Mouse (Mus musculus) Patski (cell line): Measurements from ENCODE around the gene Wdr53. TPM values are rescaled to one million over a fixed set of nuclear protein-coding genes. Genes with fewer than 3 reads are reported as not detected.
"Not testable (repeated sequence)": the region's sequence is repeated elsewhere in the genome, so short reads cannot be mapped to it uniquely, and the experiment has no call there.

Experiments
- ATAC-seq: fragments of 100-300 bp; one replicate; pipeline ENCODE4 v1.8.0; 2021
- CTCF ChIA-PET: fragments of 350-600 bp; sonication (Branson Sonifier 250); formaldehyde crosslinking; loops from one replicate; lab custom pipeline; 2022; ENCODE audit warnings: inconsistent platforms; lab: Charles Lee
- POLR2A ChIA-PET: fragments of 350-600 bp; sonication (Branson Sonifier 250); formaldehyde crosslinking; loops from one replicate; lab custom pipeline; 2022; ENCODE audit warnings: antibody characterized with exemption, inconsistent platforms; lab: Charles Lee
- DNase-seq: peaks from one replicate; pipeline ENCODE4 v3.0.0-alpha.2; 2011; ENCODE audit warnings: low read depth, low spot score
- H3K27me3 ChIP-seq: fragments of 371-371 bp; one replicate; pipeline ENCODE4 v1.5.1; 2021
- CTCF ChIP-seq: fragments of 100-300 bp; IDR thresholded peaks from one replicate; pipeline ENCODE4 v1.5.1; 2021
- in situ Hi-C: fragments of 300-500 bp; cut with MboI; formaldehyde crosslinking; loops from 3 replicates; pipeline ENCODE4 v1.11.1; 2018; ENCODE audit warnings: low pct_unique_long_range_greater_than_20kb, mixed read lengths
- polyA plus RNA-seq: library from polyadenylated mRNA; unstranded; gene quantifications from one replicate; pipeline ENCODE4 v1.2.3, GENCODE M21; 2021

Wdr53 gene
- polyA plus RNA-seq, 1 experiment from 2014 or later = 15.6 TPM

DNA sequence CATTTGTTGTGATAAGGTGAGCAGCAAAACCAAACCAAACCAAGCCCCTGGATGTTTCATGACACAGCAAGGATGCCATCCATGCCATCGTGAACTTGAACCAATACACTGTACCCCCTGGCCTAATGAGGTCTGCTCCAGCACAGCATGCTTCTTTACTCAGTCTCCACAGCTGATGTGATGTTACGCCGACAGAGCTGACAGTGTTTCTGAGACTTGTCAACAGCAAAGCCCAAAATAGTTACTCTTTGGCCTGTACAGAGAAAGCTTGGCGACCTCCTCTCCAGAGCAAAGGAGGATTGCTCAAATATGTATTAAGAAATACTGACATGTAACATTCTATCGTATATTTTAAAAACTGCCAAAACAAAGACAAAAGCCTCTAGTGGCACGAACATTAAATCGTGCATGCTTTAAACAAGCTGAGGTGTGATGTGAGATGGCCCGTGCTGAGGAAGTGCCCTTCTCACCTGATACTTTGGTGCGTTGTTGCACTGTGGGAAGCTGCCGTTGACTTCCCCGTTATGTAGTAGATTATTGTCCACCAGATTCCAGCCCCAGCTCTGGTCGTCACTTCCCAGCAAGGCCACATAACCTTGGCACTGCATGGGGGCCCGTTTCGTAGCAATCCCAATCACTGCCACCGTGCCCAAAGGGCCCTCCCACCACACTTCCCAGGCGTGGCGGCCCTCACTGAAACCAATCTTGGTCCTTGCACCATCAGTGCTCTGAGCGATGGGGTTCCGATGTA is 8.9 kb upstream of the Wdr53 start:
- no peak for TF ChIP-seq CTCF
- POLR2A ChIA-PET = no interaction called here
- DNase-seq (no peak), ATAC-seq (no peak)
- H3K27me3 ChIP-seq = no peaks in the 10 kb centered on the region
- in situ Hi-C loops = no loop called here
- CTCF ChIA-PET = no interaction called here

DNA sequence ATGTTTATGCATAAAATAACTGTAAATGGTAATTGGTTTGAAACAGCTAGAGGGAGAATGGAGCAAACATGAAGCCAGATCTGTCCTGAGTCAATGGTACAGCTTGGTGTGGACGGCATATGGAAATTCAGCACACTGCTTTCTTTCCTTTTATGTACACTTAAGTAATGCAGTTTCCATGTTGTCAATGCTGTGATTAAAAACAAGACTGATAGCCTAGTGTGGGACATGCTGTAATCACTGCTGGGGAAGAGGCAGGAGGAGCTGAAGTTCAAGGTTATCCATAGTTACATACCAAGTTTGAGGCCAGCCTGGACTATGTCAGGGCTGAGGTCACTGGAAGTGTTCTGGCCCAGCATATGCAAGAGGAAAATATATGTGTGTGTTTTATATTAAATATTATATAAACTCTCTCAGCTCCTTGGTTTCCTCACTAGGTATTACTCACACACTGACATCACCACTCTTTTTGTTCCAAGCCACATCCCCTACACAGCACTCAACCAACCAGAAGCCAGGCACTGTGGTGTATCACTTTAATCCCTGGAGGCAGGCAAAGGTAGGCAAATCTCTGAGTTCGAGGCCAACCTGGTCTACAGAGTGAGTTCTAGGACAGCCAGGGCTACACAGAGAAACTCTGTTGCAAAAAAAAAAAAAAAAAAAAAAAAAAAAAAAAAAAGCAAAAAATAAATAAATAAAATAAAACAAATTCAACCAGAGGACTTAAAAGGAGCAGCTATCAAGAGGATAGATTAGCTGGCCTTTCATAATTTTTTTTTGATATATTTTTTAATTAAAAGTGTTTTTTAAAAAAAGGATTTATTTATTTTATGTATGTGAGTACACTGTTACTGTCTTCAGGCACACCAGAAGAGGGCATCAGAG is 7.4 kb upstream of the Wdr53 start:
- DNase-seq (no peak), ATAC-seq (no peak)
- H3K27me3 ChIP-seq = no peaks in the 10 kb centered on the region
- no peak for TF ChIP-seq CTCF
- POLR2A ChIA-PET = interaction anchor here (0.5 kb wide), 1 partner anchor 21 kb away, joined by 3 read pairs; no protein-coding TSS in a partner anchor
- CTCF ChIA-PET = interaction anchor here (0.7 kb wide), 1 partner anchor 19 kb away, joined by 3 read pairs; no protein-coding TSS in a partner anchor
- in situ Hi-C loops = no loop called here

DNA sequence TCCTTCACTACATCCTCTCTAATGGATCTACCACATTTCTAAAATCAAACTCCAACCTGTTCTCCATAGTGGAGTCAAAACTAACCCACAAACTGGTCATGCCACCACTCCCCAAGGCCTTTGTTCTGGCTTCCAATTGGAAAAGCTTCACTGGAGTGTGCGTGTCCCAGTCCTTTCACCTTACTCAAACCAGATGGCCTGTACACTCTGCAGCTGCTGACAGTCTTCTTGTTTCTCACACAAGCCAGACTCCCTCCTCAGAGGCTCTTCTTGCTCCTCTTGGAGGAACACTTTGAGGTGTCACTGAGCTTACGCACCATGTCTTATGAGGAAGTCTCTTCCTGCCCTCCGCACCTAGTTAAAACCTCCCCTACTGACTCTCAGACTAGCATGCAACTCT is 3.1 kb upstream of the Wdr53 start:
- no peak for ATAC-seq
- H3K27me3 ChIP-seq = no peaks in the 10 kb centered on the region
- DNase-seq = no peak
- no peak for TF ChIP-seq CTCF
- POLR2A ChIA-PET = no interaction called here
- in situ Hi-C loops = no loop called here
- CTCF ChIA-PET = interaction anchor here (1.1 to 2.0 kb wide), 4 partner anchors 12 to 71 kb away, joined by 3 to 6 read pairs (median 3); no protein-coding TSS in a partner anchor

DNA sequence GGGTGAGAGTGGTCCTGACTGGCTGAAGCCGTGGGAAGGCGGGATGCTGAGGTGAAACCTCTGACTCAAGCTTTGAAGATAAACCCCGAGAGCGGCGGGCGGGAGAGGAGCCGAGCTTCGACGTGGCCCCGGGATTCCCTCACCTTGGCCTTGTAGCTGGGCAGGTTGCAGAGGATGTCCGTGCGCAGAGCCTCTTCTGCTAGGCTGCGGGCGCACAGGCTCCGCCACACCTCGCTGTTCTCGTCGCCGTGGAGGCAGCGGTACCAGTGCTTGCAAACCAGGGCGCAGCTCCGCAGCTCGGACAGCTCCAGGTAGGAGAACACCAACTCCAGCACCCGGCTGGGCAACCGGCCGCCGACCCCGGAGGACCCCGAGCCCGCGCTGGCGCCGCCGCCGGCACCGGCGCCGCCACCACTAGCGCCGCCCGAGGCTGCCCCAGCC is 656 bp upstream of the Wdr53 start:
- H3K27me3 ChIP-seq = no peaks in the 10 kb centered on the region
- no peak for TF ChIP-seq CTCF
- DNase-seq (no peak), ATAC-seq (peak; percentile 45)
- in situ Hi-C loops = no loop called here
- POLR2A ChIA-PET = interaction anchor here (0.6 kb wide), 1 partner anchor 1382 kb away, joined by 3 read pairs; no protein-coding TSS in a partner anchor
- CTCF ChIA-PET = interaction anchor here (1.1 kb wide), 1 partner anchor 14 kb away, joined by 3 read pairs; no protein-coding TSS in a partner anchor

DNA sequence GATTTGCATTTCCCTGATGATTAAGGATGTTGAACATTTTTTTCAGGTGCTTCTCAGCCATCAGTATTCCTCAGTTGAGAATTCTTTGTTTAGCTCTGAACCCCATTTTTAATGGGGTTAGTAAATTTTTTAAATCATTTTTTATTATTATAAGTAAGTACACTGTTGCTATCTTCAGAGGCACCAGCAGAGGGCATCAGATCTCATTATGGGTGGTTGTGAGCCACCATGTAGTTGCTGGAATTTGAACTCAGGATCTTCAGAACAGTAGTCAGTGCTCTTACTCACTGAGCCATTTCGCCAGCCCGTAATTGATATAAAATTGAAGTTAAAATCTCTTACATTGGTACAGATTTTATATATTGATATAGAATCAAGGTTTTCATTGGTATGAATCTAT is 17.2 kb downstream of the Wdr53 start:
- TF ChIP-seq CTCF = peak; percentile 82
- CTCF ChIA-PET = interaction anchor here (1.0 to 1.3 kb wide), 3 partner anchors 9 to 237 kb away, joined by 3 to 4 read pairs (median 3); no protein-coding TSS in a partner anchor
- POLR2A ChIA-PET, DNase-seq, ATAC-seq, H3K27me3 ChIP-seq: not testable (repeated sequence)
- in situ Hi-C loops = loop anchor here (25.0 kb wide), 1 partner anchor 198 kb away; no protein-coding TSS in a partner anchor

DNA sequence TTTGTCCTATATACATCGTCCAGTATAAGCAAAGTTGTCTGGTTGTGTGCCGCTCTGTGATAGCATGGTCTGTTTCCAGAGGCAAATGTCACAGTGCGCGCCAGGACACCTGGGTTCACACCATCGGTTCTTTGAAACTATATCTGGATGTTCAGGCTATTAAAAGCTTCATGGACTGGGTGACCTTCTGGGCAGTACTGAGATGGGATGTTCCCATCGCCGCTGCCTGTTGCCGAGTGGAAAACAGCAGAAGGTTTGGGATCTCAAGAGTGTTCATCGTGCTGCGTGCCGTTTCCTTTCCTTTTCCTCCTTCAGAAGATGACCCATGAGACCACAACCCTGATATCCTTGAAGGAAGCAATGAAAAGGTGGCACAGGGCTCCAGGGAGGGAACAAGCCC is 24.3 kb downstream of the Wdr53 start, which contains the start of gene Smco1:
Gene Smco1, plus strand, starts transcription at position 178 of the 400 bp plus-strand sequence.
- ChIA-PET CTCF (interaction anchor here (2.9 kb wide), 1 partner anchor 9 kb away, joined by 10 read pairs; no protein-coding TSS in a partner anchor), POLR2A (no interaction called here)
- DNase-seq = no peak
- peaks cover 3% of the 10 kb centered on the region for H3K27me3 ChIP-seq
- TF ChIP-seq CTCF = no peak
- in situ Hi-C loops = loop anchor here (25.0 kb wide), 1 partner anchor 191 kb away; no protein-coding TSS in a partner anchor
- no peak for ATAC-seq

DNA sequence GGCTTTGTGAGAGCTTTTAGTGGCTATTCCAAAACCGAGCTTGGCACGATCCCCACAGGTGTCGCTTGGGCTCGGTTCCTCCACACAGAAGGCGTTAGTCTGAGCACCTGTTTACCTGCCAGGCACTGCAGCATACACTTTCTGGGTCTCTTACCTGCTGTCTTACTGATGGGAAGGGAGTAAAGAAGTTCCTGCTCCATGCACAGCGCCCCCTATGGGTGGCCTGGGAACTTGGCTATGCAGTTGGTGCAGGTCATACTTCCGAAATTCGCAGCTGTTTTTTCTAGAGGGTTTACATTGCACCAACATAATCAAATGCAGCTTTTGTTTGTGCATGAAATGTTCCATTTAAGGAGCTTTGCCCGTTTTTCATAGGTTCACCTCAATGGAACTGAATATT is 26.3 kb downstream of the Wdr53 start:
- in situ Hi-C loops = loop anchor here (25.0 kb wide), 1 partner anchor 189 kb away; no protein-coding TSS in a partner anchor
- ChIA-PET POLR2A (no interaction called here), CTCF (interaction anchor here (1.1 to 2.9 kb wide), 3 partner anchors 8 to 11 kb away, joined by 3 to 10 read pairs (median 6); no protein-coding TSS in a partner anchor)
- peak; percentile 60 for TF ChIP-seq CTCF
- DNase-seq (no peak), ATAC-seq (no peak)
- no peaks in the 10 kb centered on the region for H3K27me3 ChIP-seq

DNA sequence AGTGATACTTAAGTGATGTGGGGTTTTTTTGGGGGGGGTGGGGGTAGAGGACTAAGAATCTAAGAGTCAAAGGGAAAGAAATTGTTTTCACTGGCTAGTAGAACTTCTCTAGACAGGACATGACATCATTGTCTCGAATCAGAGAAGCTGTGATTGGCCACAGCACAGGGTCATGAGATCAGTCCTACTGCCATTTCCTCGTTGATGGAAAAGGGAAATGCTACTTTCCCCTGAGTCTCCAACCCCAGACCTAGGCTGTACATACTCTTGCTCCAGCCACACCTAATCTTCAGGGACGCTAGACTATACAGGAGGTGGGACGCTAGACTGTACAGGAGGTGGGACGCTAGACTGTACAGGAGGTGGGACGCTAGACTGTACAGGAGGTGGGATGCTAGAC is 28.0 kb downstream of the Wdr53 start:
- no peak for TF ChIP-seq CTCF
- POLR2A ChIA-PET = no interaction called here
- DNase-seq (no peak), ATAC-seq (no peak)
- in situ Hi-C loops = no loop called here
- CTCF ChIA-PET = no interaction called here
- no peaks in the 10 kb centered on the region for H3K27me3 ChIP-seq

DNA sequence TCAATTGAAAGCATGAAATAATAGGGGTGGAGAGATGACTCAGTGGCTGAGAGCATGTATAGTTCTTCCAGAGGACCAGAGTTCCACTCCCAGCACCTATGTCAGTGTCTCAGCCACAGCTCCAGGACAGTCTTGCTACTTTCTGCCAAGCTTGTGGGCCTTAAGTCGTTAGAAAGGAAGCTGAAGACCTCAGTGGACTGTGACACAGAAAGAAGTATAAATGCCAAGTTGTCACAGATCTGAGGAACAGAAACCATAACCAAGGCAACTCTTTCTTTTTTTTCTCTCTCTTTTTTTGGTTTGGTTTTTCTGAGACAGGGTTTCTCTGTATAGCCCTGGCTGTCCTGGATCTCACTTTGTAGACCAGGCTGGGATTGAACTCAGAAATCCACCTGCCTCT is 28.8 kb downstream of the Wdr53 start:
- ChIA-PET POLR2A (no interaction called here), CTCF (no interaction called here)
- no peak for ATAC-seq
- H3K27me3 ChIP-seq = no peaks in the 10 kb centered on the region
- no peak for DNase-seq
- in situ Hi-C loops = no loop called here
- no peak for TF ChIP-seq CTCF
